Mouse (Mus musculus): ENCODE results near the gene P2rx4. TPM values are rescaled to one million over a fixed set of nuclear protein-coding genes. Genes with fewer than 3 reads are reported as not detected.

Gene P2rx4
- polyA plus RNA-seq, 1 experiment from 2014 or later: 15.2 TPM

Small RNA genes lying within 50 kb of the gene (microRNA-seq; reads per million reads assigned to microRNA genes)
- gene Mir8115: not detected

Other genes starting within 250 kb of the P2rx4 start
- gene Atp2a2, start 205.3 kb upstream of the P2rx4 start, polyA plus RNA-seq (2016; fragmentation: Nextera tagmentation; extraction: Ambion mirVana): 67.6 and 76.1 TPM in 2 replicates
- gene Ift81, start 93.0 kb upstream of the P2rx4 start, polyA plus RNA-seq (2016; fragmentation: Nextera tagmentation; extraction: Ambion mirVana): 47.4 and 51.5 TPM in 2 replicates
- gene P2rx7, start 63.6 kb upstream of the P2rx4 start, polyA plus RNA-seq (2016; fragmentation: Nextera tagmentation; extraction: Ambion mirVana): 2.8 and 3.2 TPM in 2 replicates
- 43.1 and 44.2 TPM in 2 replicates for gene Camkk2, start 71.9 kb downstream of the P2rx4 start, polyA plus RNA-seq (2016; fragmentation: Nextera tagmentation; extraction: Ambion mirVana)
- 506 and 512 TPM in 2 replicates for gene Anapc5, start 113.8 kb downstream of the P2rx4 start, polyA plus RNA-seq (2016; fragmentation: Nextera tagmentation; extraction: Ambion mirVana)
- 52.8 and 54.0 TPM in 2 replicates for gene Rnf34, start 142.5 kb downstream of the P2rx4 start, polyA plus RNA-seq (2016; fragmentation: Nextera tagmentation; extraction: Ambion mirVana)